Mouse (Mus musculus): Measurements from ENCODE around the gene Gabarapl2. TPM values are rescaled to one million over a fixed set of nuclear protein-coding genes. Genes with fewer than 3 reads are reported as not detected.

Gabarapl2 gene
- total RNA-seq (2021) = 100 to 1,000 TPM; 206 to 213 TPM

GRCm38 (mm10) chr8:111940171-111941100 is at the start of gene Gabarapl2:
Gabarapl2 (plus strand) TSS chr8:111940703.
- intact Hi-C loops (cut with DNase I) = loop anchor here (5.0 kb wide), 1 partner anchor 52 kb away; the partner anchor contains the start of gene Adat1
- DNase-seq (ENCODE audit: extremely low spot score in 1 of 2, low spot score in 2 of 2) = peak; percentile 96 to 99

- no peak for DNase-seq (ENCODE audit: extremely low spot score in 1 of 2, low spot score in 2 of 2)
- intact Hi-C loops (cut with DNase I) = no loop called here
Observed at GRCm38 (mm10) chr8:111890911-111891303, 49.6 kb upstream of the Gabarapl2 start.

- intact Hi-C loops (cut with DNase I) = no loop called here
- no peak for DNase-seq (ENCODE audit: extremely low spot score in 1 of 2, low spot score in 2 of 2)
Observed at GRCm38 (mm10) chr8:111891983-111892382, 48.5 kb upstream of the Gabarapl2 start.

GRCm38 (mm10) chr8:111892615-111893014 is 47.9 kb upstream of the Gabarapl2 start:
- intact Hi-C loops (cut with DNase I) = no loop called here
- no peak for DNase-seq (ENCODE audit: extremely low spot score in 1 of 2, low spot score in 2 of 2)

- intact Hi-C loops (cut with DNase I) = no loop called here
- DNase-seq (ENCODE audit: extremely low spot score in 1 of 2, low spot score in 2 of 2) = no peak
Observed at GRCm38 (mm10) chr8:111894955-111895354, 45.5 kb upstream of the Gabarapl2 start.

- intact Hi-C loops (cut with DNase I) = no loop called here
- DNase-seq (ENCODE audit: extremely low spot score in 1 of 2, low spot score in 2 of 2) = no peak
Observed at GRCm38 (mm10) chr8:111898586-111898985, 41.9 kb upstream of the Gabarapl2 start.

GRCm38 (mm10) chr8:111902080-111902479 is 38.4 kb upstream of the Gabarapl2 start:
- intact Hi-C loops (cut with DNase I) = no loop called here
- DNase-seq (ENCODE audit: extremely low spot score in 1 of 2, low spot score in 2 of 2) = no peak

- DNase-seq (ENCODE audit: extremely low spot score in 1 of 2, low spot score in 2 of 2) = no peak
- intact Hi-C loops (cut with DNase I) = no loop called here
Observed at GRCm38 (mm10) chr8:111905500-111906121, 34.9 kb upstream of the Gabarapl2 start.

GRCm38 (mm10) chr8:111909621-111910450 is 30.7 kb upstream of the Gabarapl2 start, which contains the start of gene Chst5:
Chst5 (minus strand) TSS chr8:111910447.
- DNase-seq (ENCODE audit: extremely low spot score in 1 of 2, low spot score in 2 of 2) = peak in 1 of 2 experiments; percentile 40
- intact Hi-C loops (cut with DNase I) = no loop called here

- intact Hi-C loops (cut with DNase I) = no loop called here
- DNase-seq (ENCODE audit: extremely low spot score in 1 of 2, low spot score in 2 of 2) = no peak
Observed at GRCm38 (mm10) chr8:111911572-111911971, 28.9 kb upstream of the Gabarapl2 start.

- peak; percentile 55 to 79 for DNase-seq (ENCODE audit: extremely low spot score in 1 of 2, low spot score in 2 of 2)
- intact Hi-C loops (cut with DNase I) = no loop called here
Observed at GRCm38 (mm10) chr8:111912860-111913432, 27.6 kb upstream of the Gabarapl2 start.

GRCm38 (mm10) chr8:111919663-111920062 is 20.8 kb upstream of the Gabarapl2 start:
- no peak for DNase-seq (ENCODE audit: extremely low spot score in 1 of 2, low spot score in 2 of 2)
- intact Hi-C loops (cut with DNase I) = no loop called here

GRCm38 (mm10) chr8:111920971-111921370 is 19.5 kb upstream of the Gabarapl2 start:
- no peak for DNase-seq (ENCODE audit: extremely low spot score in 1 of 2, low spot score in 2 of 2)
- intact Hi-C loops (cut with DNase I) = no loop called here

- peak in 1 of 2 experiments; percentile 57 for DNase-seq (ENCODE audit: extremely low spot score in 1 of 2, low spot score in 2 of 2)
- intact Hi-C loops (cut with DNase I) = no loop called here
Observed at GRCm38 (mm10) chr8:111923383-111923804, 17.1 kb upstream of the Gabarapl2 start.

GRCm38 (mm10) chr8:111924976-111925375 is 15.5 kb upstream of the Gabarapl2 start:
- DNase-seq (ENCODE audit: extremely low spot score in 1 of 2, low spot score in 2 of 2) = no peak
- intact Hi-C loops (cut with DNase I) = no loop called here

GRCm38 (mm10) chr8:111929648-111930344 is 10.7 kb upstream of the Gabarapl2 start:
- no peak for DNase-seq (ENCODE audit: extremely low spot score in 1 of 2, low spot score in 2 of 2)
- intact Hi-C loops (cut with DNase I) = no loop called here

- intact Hi-C loops (cut with DNase I) = no loop called here
- no peak for DNase-seq (ENCODE audit: extremely low spot score in 1 of 2, low spot score in 2 of 2)
Observed at GRCm38 (mm10) chr8:111931721-111932120, 8.8 kb upstream of the Gabarapl2 start.

Measured in left cerebral cortex, postnatal 10 days (tissue).